Mouse (Mus musculus) embryo, embryonic 10.5 days (tissue): ENCODE results near the gene Nek10.
"Not testable (repeated sequence)": the region's sequence is repeated elsewhere in the genome, so short reads cannot be mapped to it uniquely, and the experiment has no call there.

Source experiments
- DNase-seq: peaks from one replicate; pipeline ENCODE4 v3.0.0-alpha.2; 2015; ENCODE audit warnings: low spot score

The Nek10 gene

GRCm38 (mm10) chr14:14871121-14871520 is 67.9 kb downstream of the Nek10 start:
- DNase-seq, result no peak

GRCm38 (mm10) chr14:14871700-14872099 is 68.5 kb downstream of the Nek10 start:
- DNase-seq, result no peak

DNA sequence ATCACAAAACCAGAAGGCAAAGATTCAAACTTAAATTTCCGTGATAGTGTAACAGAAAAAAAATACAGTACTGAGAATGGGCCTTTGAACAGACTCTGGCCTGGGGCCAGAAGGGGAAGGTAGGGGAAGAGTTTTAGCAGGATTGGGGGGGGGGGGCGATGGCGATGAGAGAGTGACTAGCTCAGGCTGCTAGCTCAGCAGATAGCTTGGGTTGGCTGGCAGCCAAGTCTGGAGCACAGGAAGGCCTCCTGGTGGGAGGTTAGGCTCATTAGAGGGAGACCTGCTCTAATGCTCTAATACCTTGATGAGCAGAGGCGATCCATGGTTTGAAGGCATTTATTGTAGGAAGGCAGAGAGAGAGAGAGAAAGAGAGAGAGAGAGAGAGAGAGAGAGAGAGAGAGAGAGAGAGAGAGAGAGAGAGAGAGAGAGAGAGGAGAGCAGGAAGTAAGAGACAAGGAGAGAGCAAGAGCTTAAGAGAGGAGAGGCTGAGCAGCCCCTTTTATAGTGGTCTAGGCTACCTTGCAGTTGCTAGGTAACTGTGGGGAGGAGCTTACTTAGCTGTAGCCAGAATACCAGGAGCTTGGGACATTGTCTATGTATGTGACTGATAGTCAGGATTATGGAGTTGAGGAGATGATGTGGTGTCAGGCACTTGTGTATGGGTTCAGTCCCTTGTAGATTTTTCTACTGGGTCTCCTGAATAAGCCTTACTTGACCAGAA is 90.9 kb downstream of the Nek10 start:
- DNase-seq, result no peak

GRCm38 (mm10) chr14:14894776-14895175 is 91.6 kb downstream of the Nek10 start:
- no peak for DNase-seq

DNA sequence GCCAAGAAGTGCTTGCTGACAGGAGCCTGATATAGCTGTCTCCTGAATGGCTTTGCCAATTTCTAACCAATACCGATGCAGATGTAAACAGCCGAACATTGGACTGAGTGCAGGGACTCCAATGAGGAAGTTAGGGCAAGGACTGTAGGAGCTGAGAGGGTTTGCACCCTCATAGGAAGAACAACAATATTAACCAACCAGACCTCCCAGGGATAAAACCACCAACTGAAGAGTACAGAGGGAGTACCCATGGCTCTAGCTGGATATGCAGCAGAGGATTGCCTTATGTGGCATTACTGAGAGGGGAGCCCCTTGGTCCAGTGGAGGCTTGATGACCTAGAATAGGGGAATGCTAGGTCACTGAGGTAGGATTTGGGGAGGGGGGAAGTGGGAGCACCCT is 92.1 kb downstream of the Nek10 start:
- no peak for DNase-seq

DNA sequence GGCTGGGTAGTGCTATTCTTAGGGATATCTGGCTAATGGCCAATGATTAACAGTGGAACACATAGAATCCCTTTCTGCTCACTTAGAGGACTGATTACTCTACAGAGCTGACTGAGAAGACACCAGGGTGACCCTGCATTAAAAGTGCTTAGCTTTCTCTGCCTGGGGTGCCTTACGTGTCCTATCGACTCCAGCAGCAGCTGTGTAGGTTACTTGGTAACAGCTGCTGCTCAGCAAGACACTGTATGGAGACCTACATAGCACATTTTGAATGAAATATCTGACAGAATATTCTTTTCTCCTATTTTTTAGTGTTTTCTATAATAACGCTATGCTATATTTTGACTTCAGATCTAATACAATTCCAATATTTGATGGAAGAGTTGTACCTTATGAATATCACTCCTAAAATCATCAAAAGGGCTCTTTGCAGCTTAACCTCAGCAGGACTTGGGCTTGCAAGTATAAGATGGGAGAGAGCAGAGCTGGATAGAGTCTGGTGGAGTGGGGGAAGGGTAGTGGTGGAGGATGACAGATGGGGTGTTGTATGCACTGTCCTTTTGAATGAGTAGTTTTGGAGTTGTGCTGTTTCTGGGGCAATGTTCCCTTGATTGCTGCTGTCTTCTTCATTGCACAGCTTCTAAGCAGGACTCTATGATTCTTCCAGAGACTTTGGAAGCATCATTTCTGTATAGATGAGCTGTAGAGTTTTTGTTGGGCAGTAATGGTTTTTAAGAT is 93.4 kb downstream of the Nek10 start:
- no peak for DNase-seq

GRCm38 (mm10) chr14:14904750-14905529 is 101.7 kb downstream of the Nek10 start:
- DNase-seq, result peak; percentile 82

GRCm38 (mm10) chr14:14905530-14905852 is 102.3 kb downstream of the Nek10 start:
- no peak for DNase-seq

- DNase-seq, result no peak
Measured at GRCm38 (mm10) chr14:14925615-14926014, 122.4 kb downstream of the Nek10 start.

DNA sequence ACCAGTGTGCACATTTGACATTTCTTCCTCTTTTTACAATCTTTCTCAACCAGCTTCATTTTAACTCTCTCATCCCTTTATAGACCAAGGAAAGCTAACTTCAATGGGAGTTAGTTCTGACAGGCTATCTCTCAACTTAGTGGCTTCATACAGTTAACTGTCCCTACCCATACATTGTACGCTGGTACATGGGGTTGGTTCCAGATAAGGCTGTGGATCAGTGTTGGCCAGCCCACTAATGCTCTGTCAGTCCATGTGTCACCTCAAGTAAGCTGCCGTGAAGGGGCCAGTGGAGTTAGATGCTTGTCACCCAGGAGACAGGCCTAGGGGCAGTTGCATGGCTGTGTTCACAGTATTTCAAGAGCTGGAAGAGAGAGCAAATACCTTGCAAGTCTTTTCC is 124.3 kb downstream of the Nek10 start:
- DNase-seq, result no peak

- DNase-seq, result no peak
Measured at GRCm38 (mm10) chr14:14934977-14935376, 131.8 kb downstream of the Nek10 start.

- DNase-seq, result no peak
Measured at GRCm38 (mm10) chr14:14945930-14946329, 142.7 kb downstream of the Nek10 start.

- no peak for DNase-seq
Measured at GRCm38 (mm10) chr14:14949023-14949422, 145.8 kb downstream of the Nek10 start.

- no peak for DNase-seq
Measured at GRCm38 (mm10) chr14:14951808-14952207, 148.6 kb downstream of the Nek10 start.

- DNase-seq, result no peak
Measured at GRCm38 (mm10) chr14:14959780-14960440, 156.7 kb downstream of the Nek10 start.

- no peak for DNase-seq
Measured at GRCm38 (mm10) chr14:14960441-14960988, 157.3 kb downstream of the Nek10 start.

GRCm38 (mm10) chr14:14970633-14971032 is 167.4 kb downstream of the Nek10 start:
- no peak for DNase-seq

- DNase-seq, result no peak
Measured at GRCm38 (mm10) chr14:14971056-14971455, 167.8 kb downstream of the Nek10 start.

- DNase-seq, result no peak
Measured at GRCm38 (mm10) chr14:14974156-14974555, 170.9 kb downstream of the Nek10 start.

DNA sequence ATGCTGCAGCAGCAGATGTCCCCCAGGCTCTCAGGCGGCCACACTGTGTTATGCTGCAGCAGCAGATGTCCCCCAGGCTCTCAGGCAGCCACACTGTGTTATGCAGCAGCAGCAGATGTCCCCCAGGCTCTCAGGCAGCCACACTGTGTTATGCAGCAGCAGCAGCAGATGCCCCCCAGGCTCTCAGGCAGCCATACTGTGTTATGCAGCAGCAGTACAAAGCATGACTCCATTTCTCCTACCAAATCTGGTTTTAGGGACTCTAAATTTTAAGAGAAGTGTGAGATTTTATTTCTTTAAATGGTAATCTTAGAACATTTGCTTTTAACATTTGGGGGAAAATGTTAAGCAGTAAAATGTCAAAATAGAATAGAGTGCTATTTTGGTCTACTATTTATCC is 180.9 kb downstream of the Nek10 start:
- not testable (repeated sequence) for DNase-seq

DNA sequence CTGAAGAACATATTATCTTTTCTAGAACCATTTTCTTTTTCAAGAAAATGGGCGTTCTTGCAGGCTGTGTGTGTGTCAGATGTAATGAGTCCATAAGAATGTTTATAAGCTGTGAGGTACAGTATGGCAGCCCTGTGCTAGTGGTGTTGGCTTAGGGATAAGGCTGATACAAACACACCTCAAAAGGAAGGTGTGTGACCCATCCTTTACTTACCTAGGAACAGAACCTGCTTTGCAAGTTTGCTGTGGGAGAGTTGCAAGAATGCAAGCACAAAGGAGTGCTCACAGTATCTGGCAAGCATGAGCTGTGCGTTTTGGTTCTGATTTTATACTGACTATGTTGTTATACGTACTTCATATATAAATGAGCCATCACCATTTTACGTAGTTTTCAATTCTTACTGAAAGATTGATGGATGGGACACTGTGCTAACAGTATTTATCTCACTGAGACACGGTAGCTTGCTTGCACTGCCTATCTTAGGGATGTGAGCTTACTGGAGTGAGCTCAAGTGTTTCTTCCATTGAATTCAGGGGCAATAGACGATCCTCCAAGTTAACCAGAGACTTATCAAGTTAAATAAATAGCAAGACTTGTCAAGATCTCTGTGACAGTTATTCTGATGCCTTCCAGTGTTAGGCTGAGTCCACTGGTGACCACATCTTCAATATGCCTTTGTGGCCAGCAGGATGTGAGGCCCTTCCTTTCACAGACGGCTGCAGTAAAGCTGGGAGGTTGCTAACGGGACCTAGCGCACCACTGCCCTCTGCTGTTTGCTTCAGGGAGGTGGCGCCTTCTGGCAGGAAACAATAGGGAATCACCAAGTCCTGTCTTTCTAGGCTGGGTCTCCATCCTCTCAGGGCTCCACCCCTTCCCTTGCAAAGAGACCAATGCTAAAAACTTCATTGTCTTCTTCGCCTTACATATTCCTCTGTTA is 181.8 kb downstream of the Nek10 start:
- DNase-seq, result peak; percentile 93
